Mouse (Mus musculus): Measurements from ENCODE around the gene Arcn1.
"Not testable (repeated sequence)": the region's sequence is repeated elsewhere in the genome, so short reads cannot be mapped to it uniquely, and the experiment has no call there.

Gene Arcn1

GRCm38 (mm10) chr9:44767101-44768028 is at the start of gene Arcn1, which contains the start of gene Ift46:
Gene Arcn1, minus strand, starts transcription at chr9:44767845.
Gene Ift46, plus strand, starts transcription at chr9:44767908.
- DNase-seq (ENCODE audit: low spot score in 2 of 2): peak; percentile 55 to 86

- DNase-seq (ENCODE audit: low spot score in 2 of 2): no peak
Measured at GRCm38 (mm10) chr9:44814179-44814578, 46.5 kb upstream of the Arcn1 start.

DNA sequence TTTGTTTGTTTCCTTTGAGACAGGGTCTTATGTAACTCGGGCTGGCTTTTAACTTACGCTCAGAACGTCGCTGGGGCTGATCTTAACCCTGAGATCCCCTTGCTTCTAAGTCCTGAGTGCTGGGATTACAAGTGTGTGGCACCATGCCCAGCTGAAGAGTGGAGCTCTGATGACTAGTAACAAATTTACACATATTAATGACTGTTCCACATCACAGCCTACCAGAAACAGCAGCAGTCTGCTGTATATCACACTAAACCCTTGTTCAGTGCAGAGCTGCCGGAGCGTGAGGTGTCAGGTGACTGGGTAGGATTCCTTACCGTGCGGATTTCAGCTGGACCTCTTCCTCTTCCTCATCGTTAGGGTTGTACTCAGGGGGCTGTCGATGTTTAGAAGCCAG is 42.7 kb upstream of the Arcn1 start:
- no peak for DNase-seq (ENCODE audit: low spot score in 2 of 2)

DNA sequence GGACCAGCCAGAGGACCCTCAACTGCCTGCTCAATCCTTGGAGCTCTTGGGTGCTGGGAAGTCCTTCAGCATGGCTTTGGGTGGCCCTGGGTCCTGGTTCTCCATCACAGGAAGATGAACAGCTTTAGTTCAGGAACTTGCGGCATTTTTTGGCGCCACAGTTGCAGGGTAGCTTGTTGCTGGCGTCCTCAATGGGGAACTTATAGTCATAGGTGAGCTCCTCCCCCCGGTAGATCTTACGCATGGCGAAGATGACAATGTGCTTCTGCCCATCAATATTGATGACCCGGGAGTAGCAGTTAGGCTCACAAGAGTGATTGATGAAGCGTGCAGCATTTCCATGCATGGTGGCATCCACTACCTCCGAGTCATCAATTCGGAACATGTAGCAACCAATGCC is 40.1 kb upstream of the Arcn1 start:
- no peak for DNase-seq (ENCODE audit: low spot score in 2 of 2)

GRCm38 (mm10) chr9:44807141-44807540 is 39.5 kb upstream of the Arcn1 start:
- no peak for DNase-seq (ENCODE audit: low spot score in 2 of 2)

GRCm38 (mm10) chr9:44805536-44805935 is 37.9 kb upstream of the Arcn1 start:
- DNase-seq (ENCODE audit: low spot score in 2 of 2): no peak

GRCm38 (mm10) chr9:44804678-44805077 is 37.0 kb upstream of the Arcn1 start:
- no peak for DNase-seq (ENCODE audit: low spot score in 2 of 2)

GRCm38 (mm10) chr9:44802808-44803450 is 35.3 kb upstream of the Arcn1 start, which contains the start of gene Ttc36:
Gene Ttc36, minus strand, starts transcription at chr9:44803072.
- no peak for DNase-seq (ENCODE audit: low spot score in 2 of 2)

GRCm38 (mm10) chr9:44801669-44802068 is 34.0 kb upstream of the Arcn1 start:
- DNase-seq (ENCODE audit: low spot score in 2 of 2): no peak

GRCm38 (mm10) chr9:44799958-44800324 is 32.3 kb upstream of the Arcn1 start:
- no peak for DNase-seq (ENCODE audit: low spot score in 2 of 2)

DNA sequence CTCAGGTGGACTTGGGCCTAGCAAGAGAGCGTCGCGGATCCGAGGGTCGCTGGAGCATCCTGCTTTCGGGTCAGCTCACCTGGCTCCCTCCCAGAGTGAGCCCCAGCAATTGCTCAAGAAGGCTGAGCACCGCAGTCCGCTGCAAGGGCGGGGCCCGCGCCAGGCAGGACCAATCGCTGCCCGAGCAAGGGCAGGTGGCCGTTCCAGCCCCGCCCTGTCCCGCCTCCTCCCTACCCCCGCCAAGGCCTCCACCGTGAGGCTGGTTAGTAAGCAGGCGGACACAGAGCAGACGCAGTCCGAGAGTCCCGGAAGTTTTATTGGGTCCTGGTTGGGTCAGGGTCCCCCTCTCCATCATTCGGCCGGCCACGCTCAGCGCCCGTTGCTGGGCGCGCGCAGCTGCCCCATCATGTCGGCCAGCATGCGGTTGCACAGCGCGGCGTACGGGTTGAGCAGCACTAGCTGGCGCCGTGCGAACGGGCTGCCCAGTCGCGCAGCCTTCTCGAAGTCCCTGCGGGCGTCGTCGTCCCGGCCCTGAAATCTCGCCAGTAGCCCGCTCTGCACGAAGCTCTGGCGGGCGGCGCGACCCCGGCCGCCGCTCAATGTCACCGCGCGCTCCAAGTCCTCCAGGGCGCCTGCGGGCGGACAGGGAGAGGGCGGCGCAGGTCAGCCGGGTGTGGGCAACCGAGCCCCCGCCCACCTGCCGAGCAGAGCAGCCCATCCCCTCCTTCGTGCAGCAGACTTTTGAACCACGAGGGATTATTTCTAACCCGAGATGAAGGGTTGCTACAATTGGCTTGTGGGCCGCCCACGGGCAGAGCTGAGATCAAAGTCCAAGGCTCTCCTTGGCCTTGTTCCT is 31.7 kb upstream of the Arcn1 start, which contains the start of gene Tmem25:
Gene Tmem25 (minus strand): TSS at position 206 of the 856 bp plus-strand sequence.
- peak; percentile 69 to 84 for DNase-seq (ENCODE audit: low spot score in 2 of 2)

DNA sequence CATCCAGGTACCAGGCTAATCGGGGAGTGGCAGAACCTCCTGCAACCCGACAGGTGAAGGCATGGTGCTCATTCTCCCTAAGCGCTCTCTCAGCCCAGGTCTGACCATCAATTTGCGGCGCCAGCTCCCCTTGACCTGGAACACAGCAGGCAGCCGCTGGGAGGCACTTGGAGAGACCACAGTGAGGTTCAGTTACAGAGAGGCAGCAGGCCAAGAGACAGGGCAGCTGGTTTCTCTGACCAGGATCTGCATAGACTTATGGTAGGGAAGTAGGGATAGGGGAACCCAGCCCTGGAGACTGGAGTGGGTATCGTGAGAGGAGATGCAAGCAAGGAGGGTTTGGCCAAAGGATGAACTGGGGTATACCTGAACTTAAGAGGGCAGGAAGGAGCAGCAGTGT is 30.7 kb upstream of the Arcn1 start:
- DNase-seq (ENCODE audit: low spot score in 2 of 2): no peak

GRCm38 (mm10) chr9:44792842-44793241 is 25.2 kb upstream of the Arcn1 start:
- no peak for DNase-seq (ENCODE audit: low spot score in 2 of 2)

DNA sequence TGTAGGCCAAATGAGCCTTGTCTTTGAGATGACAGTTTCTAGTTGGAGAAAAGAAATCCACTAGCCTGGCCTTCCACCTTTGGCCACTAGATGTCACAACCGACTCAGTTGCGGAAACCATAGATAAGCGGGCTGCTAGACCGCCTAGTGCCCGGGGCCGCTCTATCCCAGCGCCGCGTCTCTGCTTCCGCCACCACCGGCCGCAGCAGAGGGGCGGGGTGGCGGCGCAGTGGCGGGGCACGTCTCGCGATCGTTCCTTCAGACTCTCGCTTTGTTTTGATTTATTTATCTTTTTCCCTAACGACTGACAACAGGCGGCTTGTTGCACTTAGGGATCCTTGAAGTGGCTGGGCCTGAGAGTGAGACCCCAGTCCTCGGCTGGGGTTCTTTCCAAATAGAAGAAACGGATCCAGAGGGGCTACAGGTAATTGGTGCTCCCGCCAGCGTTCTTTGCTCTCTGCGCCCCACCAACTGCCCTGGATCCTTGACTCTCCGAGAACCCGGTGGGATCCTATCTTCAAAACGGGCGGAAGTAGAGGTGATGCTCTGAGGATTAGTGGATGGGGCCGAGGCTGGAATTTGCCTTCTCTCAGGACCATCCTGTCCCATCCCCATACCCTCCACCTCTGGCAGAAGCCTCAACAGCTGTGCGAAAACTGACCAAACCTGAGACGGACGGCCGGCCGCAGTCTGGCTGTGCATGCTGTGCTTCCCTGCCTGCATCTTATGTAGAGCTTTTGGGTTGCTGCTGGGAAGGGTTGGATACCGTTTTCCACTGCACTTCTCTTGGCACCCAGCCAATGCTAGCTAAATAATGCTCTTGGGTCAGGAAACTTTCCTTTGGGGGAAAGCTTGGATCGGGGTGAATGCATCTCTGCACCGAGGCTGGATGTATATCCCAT is 5.4 kb upstream of the Arcn1 start:
- peak; percentile 88 to 94 for DNase-seq (ENCODE audit: low spot score in 2 of 2)

DNA sequence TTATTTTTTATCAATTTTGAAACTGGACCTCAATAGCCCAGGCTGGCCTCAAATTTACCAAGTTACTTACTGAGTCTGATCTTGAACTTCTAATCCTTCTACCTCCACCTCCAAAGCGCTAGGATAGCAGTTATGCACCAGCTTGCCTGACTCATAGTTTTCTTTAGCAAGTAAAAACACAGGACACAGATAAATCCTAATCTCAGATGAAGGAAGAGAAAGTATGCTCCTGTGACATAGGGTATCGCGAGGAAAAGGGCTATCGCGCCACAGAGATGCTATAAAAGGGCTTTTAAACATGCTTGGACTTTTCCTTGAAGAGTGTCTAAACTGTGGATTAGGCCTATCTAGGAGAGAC is 4.7 kb upstream of the Arcn1 start:
- no peak for DNase-seq (ENCODE audit: low spot score in 2 of 2)

GRCm38 (mm10) chr9:44771376-44771775 is 3.7 kb upstream of the Arcn1 start:
- DNase-seq (ENCODE audit: low spot score in 2 of 2): no peak

DNA sequence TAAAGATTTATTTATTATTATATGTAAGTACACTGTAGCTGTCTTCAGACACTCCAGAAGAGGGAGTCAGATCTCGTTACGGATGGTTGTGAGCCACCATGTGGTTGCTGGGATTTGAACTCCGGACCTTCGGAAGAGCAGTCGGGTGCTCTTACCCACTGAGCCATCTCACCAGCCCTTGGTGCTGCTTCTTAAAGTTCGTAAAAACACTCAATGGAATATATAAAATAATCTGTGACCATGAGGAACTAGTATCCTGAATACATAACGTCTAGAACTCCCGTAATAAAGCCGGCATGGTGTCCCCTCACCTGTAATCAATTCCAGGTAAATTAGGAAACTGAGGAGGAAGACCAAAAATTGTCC is 367 bp upstream of the Arcn1 start:
- DNase-seq (ENCODE audit: low spot score in 2 of 2): not testable (repeated sequence)

DNA sequence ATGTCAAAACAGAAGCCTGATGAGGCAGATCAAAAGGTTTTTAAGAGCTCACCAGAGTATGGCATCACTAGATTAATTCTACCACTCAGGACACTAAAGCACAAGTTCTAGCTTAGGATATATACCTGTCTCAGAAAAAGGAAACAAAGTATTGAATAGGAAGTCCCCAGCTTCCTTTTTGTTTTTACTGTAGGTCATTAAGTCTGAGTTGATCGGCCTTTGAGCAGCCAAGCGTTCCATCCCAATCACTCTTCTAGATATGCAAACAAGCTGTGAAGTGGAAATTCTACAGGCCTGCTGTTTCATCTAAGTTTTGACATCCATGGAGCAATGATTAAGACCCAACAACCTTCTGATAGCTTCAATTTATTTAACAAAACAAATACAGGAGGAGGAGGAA is 6.8 kb downstream of the Arcn1 start:
- no peak for DNase-seq (ENCODE audit: low spot score in 2 of 2)

DNA sequence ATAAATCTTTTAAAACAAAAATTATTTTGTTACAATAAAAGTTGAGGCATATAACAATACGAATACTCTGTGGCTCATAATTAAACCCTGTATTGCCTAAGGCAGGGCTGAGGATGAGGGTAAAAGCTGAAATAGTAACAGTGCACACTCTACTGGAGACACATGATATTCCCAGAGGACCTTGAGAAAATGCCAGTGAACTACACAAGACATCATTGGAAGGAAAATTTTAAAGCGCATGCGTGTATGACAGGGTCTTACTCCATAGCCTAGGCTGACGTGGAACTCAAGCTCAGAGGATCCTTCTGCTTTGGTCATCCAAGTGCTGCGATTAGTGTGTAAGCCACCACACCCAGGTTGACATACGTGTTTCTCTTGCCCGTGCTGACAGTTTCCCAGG is 19.2 kb downstream of the Arcn1 start:
- no peak for DNase-seq (ENCODE audit: low spot score in 2 of 2)

DNA sequence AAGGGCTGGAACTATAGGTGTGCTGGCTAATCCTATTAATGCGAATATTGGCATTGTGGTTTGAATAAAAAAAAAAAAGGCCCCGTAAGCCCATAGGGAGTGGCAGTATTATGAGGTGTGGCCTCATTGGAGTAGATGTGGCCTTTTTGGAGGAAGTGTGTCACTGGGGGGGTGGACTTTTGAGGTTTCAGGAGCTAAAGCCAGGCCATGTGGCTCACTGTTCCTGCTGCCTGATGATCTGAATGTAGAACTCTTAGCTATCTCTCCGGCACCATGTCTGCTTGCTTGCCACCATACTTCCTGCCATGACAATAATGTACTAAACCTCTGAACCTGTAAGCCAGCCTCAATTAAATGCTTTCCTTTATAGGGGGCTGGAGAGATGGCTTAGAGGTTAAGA is 20.3 kb downstream of the Arcn1 start:
- DNase-seq (ENCODE audit: low spot score in 2 of 2): no peak

DNA sequence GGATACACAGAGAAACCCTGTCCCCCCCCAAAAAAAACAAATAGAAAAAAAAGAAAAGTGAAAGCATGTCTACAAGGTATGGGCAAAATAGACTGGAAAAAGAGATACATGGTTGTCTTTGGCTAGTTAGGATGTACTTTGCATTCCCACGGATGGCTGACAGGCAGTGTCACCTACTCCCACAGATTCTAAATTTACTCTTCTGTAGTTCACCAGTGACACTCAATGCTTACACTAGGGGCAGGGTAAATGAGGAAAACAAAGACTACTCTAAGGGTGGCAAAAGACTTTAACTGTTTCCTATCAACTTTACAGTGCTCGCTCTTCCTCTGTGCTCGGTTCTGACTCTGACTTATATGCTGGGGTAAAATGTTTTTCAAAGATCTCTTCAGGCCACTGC is 21.0 kb downstream of the Arcn1 start:
- DNase-seq (ENCODE audit: low spot score in 2 of 2): no peak
